Mouse (Mus musculus) erythroblast, embryonic 14.5 days (primary cell): ENCODE data around the gene Prkch. TPM values are rescaled to one million over a fixed set of nuclear protein-coding genes. Genes with fewer than 3 reads are reported as not detected.

ENCODE experiments used
- H3K27me3 ChIP-seq: 2 replicates; pipeline ENCODE4 v1.6.1; 2012; ENCODE audit warnings: inconsistent platforms; ENCODE audit not compliant: control insufficient read depth
- H3K36me3 ChIP-seq: 2 replicates; pipeline ENCODE4 v1.6.1; 2012; ENCODE audit warnings: mild to moderate bottlenecking, inconsistent platforms; ENCODE audit not compliant: control insufficient read depth
- H3K4me1 ChIP-seq: 2 replicates; pipeline ENCODE4 v1.6.1; 2012; ENCODE audit warnings: inconsistent platforms; ENCODE audit not compliant: control insufficient read depth
- H3K4me3 ChIP-seq: replicated peaks from 2 replicates; pipeline ENCODE3; 2012; ENCODE audit warnings: moderate library complexity, mild to moderate bottlenecking, inconsistent platforms
- H3K9me3 ChIP-seq: 2 replicates; pipeline ENCODE4 v1.6.1; 2012; ENCODE audit warnings: low read length, inconsistent platforms, mixed read lengths; ENCODE audit not compliant: control insufficient read depth
- GATA1 ChIP-seq: IDR thresholded peaks from 2 replicates; pipeline ENCODE4 v1.6.1; 2012; ENCODE audit warnings: low read length, inconsistent platforms, mixed read lengths
- TAL1 ChIP-seq: IDR thresholded peaks from 3 replicates; pipeline ENCODE4 v1.6.1; 2012; ENCODE audit warnings: low read length, inconsistent platforms, mixed read lengths
- polyA plus RNA-seq: library from polyadenylated mRNA; stranded (reverse); fragments of >175 nt; gene quantifications from 2 replicates; pipeline ENCODE4 v1.2.3, GENCODE M21; 2012

Prkch gene
- polyA plus RNA-seq, 1 experiment: 0.01 TPM

- TF ChIP-seq GATA1 (no peak), TAL1 (no peak)
- Histone ChIP-seq H3K4me1 (no peaks in the 10 kb centered on the region), H3K4me3 (no peak overlapping the region), H3K27me3 (peaks cover 3% of the 10 kb centered on the region; the same call in 1 of the 2 replicates), H3K36me3 (no peaks in the 10 kb centered on the region), H3K9me3 (no peaks in the 10 kb centered on the region)
These were observed 10.0 kb upstream of the Prkch start for GRCm38 (mm10) chr12:73574632-73575031.

DNA sequence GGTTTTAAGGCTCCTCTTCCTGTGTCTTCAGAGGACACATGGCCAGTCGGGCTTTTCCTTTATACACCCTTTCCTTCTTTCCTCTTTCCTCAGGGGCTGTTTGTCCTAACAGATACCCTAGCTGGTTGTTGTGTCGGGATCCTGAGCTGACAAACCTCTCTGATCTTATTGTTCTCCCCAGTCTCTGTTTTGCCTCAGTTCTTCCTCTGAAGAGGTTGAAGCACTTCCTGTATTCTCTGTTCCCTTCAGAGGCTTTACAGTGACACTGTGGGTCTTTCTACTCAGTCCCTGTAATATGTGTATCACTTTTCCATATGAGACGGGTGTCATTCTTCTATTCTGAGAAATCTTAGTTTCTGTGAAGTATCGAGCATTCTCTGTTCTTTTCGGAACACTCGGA, 6.5 kb upstream of the Prkch start:
- TF ChIP-seq TAL1: no peak
- no peak for TF ChIP-seq GATA1
- Histone ChIP-seq H3K36me3 (no peaks in the 10 kb centered on the region), H3K4me1 (no peaks in the 10 kb centered on the region), H3K27me3 (peaks cover 3% of the 10 kb centered on the region), H3K4me3 (no peak overlapping the region), H3K9me3 (no peaks in the 10 kb centered on the region)

- Histone ChIP-seq H3K4me1 (no peaks in the 10 kb centered on the region), H3K27me3 (peaks cover 27% of the 10 kb centered on the region), H3K9me3 (no peaks in the 10 kb centered on the region), H3K36me3 (no peaks in the 10 kb centered on the region), H3K4me3 (no peak overlapping the region)
- TF ChIP-seq GATA1: no peak
- TF ChIP-seq TAL1: no peak
These were observed 3.8 kb upstream of the Prkch start for GRCm38 (mm10) chr12:73580811-73581210.

DNA sequence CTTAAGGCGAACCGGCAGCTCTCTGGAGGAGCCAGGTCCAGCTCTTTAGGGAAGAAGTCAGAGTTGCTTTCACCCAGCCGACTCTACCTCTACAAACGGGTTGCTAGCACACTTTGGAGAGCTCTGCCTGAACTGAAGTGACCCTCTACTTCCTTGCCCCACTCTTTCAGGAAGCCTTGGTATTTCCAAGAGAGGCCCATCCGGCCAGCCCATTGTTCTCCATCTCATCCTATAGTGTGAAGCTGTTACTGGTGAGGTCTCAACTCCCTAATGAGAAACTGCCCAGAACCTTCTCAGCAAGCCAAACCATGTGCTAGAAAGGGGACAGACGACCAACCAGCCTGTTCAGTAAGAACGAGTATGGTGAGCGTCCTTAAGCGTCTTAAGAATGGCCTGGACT, 1.3 kb upstream of the Prkch start:
- H3K9me3 ChIP-seq: no peaks in the 10 kb centered on the region
- H3K36me3 ChIP-seq: no peaks in the 10 kb centered on the region
- H3K27me3 ChIP-seq: peaks cover 36% of the 10 kb centered on the region
- no peaks in the 10 kb centered on the region for H3K4me1 ChIP-seq
- TF ChIP-seq GATA1 (no peak), TAL1 (no peak)
- H3K4me3 ChIP-seq: no peak overlapping the region

DNA sequence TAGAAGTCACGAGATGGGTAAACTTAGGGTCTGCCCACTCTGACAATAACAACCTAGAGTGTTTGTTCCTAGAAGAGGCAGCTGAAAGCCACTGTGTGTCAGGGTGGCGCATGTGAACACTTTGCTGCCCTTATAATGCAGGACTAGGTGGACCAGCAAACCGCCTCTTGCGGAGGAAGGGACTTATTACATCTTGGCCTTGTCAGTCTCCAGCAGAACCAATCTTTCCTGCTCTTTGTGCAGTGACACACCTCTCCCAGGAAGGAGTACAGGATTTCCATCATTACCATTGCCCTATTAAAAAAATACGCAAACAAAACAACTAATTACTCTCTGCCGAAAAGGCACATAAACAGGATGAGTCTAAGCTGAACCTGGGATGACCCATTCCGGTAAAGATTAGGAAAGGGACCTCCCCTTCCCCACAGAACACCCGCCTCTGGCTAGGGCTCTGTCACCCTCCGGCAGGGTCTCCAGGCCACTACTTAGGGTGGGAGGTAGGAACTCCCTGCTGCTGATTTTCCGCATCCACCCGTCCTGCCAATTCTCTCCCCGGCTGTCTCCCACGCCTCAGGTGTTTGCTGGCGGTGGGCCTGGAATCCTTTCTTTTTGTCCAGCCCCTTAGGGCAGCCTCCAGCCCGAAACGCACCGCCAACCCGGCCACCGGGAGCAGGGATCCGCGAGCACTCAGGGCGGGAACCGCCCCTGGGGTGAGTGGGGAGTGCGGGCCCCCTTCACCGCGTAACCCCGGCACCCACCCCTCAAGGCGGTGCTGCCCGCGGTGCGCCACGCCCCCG, 585 bp upstream of the Prkch start:
- Histone ChIP-seq H3K36me3 (no peaks in the 10 kb centered on the region), H3K27me3 (peaks cover 36% of the 10 kb centered on the region), H3K9me3 (no peaks in the 10 kb centered on the region), H3K4me3 (peak overlapping the region; percentile 36), H3K4me1 (no peaks in the 10 kb centered on the region)
- TF ChIP-seq GATA1: no peak
- no peak for TF ChIP-seq TAL1

DNA sequence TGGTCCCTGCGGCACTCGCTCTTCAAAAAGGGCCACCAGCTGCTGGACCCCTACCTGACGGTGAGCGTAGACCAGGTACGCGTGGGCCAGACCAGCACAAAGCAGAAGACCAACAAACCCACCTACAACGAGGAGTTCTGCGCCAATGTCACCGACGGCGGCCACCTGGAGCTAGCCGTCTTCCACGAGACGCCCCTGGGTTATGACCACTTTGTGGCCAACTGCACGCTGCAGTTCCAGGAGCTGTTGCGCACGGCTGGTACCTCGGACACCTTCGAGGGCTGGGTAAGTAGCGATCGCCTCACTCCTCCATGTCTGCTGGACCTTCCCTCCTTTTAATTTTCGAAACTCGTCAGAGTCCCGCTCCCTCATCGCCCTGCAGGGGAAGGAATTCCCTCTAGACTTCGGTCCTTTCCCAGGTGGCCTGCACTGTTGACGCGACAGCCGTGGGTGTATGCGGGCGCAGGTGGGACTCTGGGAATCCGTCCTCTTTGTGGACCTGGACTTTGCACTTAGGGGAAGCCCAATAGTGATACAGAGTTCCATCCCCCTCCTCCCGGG, 725 bp downstream of the Prkch start:
- peak overlapping the region; percentile 36 for H3K4me3 ChIP-seq
- TF ChIP-seq GATA1 (no peak), TAL1 (no peak)
- H3K36me3 ChIP-seq: no peaks in the 10 kb centered on the region
- no peaks in the 10 kb centered on the region for H3K4me1 ChIP-seq
- peaks cover 36% of the 10 kb centered on the region for H3K27me3 ChIP-seq
- H3K9me3 ChIP-seq: no peaks in the 10 kb centered on the region

GRCm38 (mm10) chr12:73585850-73586249, 1.3 kb downstream of the Prkch start:
- H3K4me1 ChIP-seq: no peaks in the 10 kb centered on the region
- H3K27me3 ChIP-seq: peaks cover 36% of the 10 kb centered on the region
- no peak overlapping the region for H3K4me3 ChIP-seq
- H3K9me3 ChIP-seq: no peaks in the 10 kb centered on the region
- TF ChIP-seq TAL1 (no peak), GATA1 (no peak)
- no peaks in the 10 kb centered on the region for H3K36me3 ChIP-seq

GRCm38 (mm10) chr12:73587262-73587661, 2.7 kb downstream of the Prkch start:
- no peak for TF ChIP-seq TAL1
- Histone ChIP-seq H3K4me3 (no peak overlapping the region), H3K4me1 (no peaks in the 10 kb centered on the region), H3K36me3 (no peaks in the 10 kb centered on the region), H3K9me3 (no peaks in the 10 kb centered on the region), H3K27me3 (peaks cover 36% of the 10 kb centered on the region)

GRCm38 (mm10) chr12:73590627-73591276, 6.2 kb downstream of the Prkch start:
- TF ChIP-seq TAL1 (no peak), GATA1 (no peak)
- H3K36me3 ChIP-seq: no peaks in the 10 kb centered on the region

More at GRCm38 (mm10) chr12:73590627-73591276, 6.2 kb downstream of the Prkch start:
- no peak overlapping the region for H3K4me3 ChIP-seq
- no peaks in the 10 kb centered on the region for H3K4me1 ChIP-seq
- no peaks in the 10 kb centered on the region for H3K9me3 ChIP-seq
- peaks cover 10% of the 10 kb centered on the region for H3K27me3 ChIP-seq
